Mouse (Mus musculus) heart, adult 2 months (tissue): ENCODE measurements around the gene Nrarp. TPM values are rescaled to one million over a fixed set of nuclear protein-coding genes. Genes with fewer than 3 reads are reported as not detected.

Experiments
- DNase-seq, 2 experiments: peaks; one replicate each; pipeline ENCODE4 v3.0.0; 2021
- H3K27ac ChIP-seq: fragments of 200-600 bp; 2 replicates; pipeline ENCODE4 v1.8.1; 2022
- H3K27me3 ChIP-seq: fragments of 200-500 bp; 2 replicates; pipeline ENCODE4 v1.6.1; 2012; ENCODE audit warnings: mild to moderate bottlenecking, low read length, inconsistent platforms, mixed read lengths; ENCODE audit not compliant: control insufficient read depth, insufficient read depth
- H3K36me3 ChIP-seq: fragments of 200-500 bp; 2 replicates; pipeline ENCODE4 v1.6.1; 2012; ENCODE audit warnings: low read length, inconsistent platforms; ENCODE audit not compliant: control insufficient read depth, insufficient read depth
- H3K4me1 ChIP-seq: fragments of 200-500 bp; 2 replicates; pipeline ENCODE4 v1.6.1; 2011; ENCODE audit warnings: low read length; ENCODE audit not compliant: control insufficient read depth, insufficient read depth
- H3K4me3 ChIP-seq: fragments of 200-600 bp; 2 replicates; pipeline ENCODE4 v1.8.1; 2022
- H3K79me2 ChIP-seq: fragments of 200-500 bp; replicated peaks from 2 replicates; pipeline ENCODE4 v1.6.1; 2012; ENCODE audit warnings: mild to moderate bottlenecking, inconsistent platforms, low read length, moderate library complexity, mixed read lengths; ENCODE audit not compliant: control insufficient read depth, insufficient read depth
- H3K9ac ChIP-seq: fragments of 200-500 bp; 2 replicates; pipeline ENCODE4 v1.6.1; 2012; ENCODE audit warnings: low read depth, mild to moderate bottlenecking, control low read depth, inconsistent platforms, low read length, mixed read lengths
- CTCF ChIP-seq: fragments of 200-600 bp; IDR thresholded peaks from 2 replicates; pipeline ENCODE4 v1.8.1; 2022; ENCODE audit warnings: antibody characterized with exemption, mild to moderate bottlenecking, moderate library complexity
- EP300 ChIP-seq: fragments of 200-500 bp; IDR thresholded peaks from 2 replicates; pipeline ENCODE4 v1.6.1; 2011; ENCODE audit warnings: low read depth, low read length, control low read depth; ENCODE audit not compliant: insufficient read depth
- POLR2A ChIP-seq: fragments of 200-500 bp; IDR thresholded peaks from 2 replicates; pipeline ENCODE4 v1.6.1; 2011; ENCODE audit warnings: mild to moderate bottlenecking, low read depth, low read length, control low read depth; ENCODE audit not compliant: insufficient read depth
- WGBS: fragments of 180-500 bp; shearing (Covaris S2); methylation state at CpG from one replicate; pipeline ENCODE4 v1.1.7; 2018; 5-methylcytosine and 5-hydroxymethylcytosine counted together
- intact Hi-C: fragments of 180-260 bp; cut with DNase I; formaldehyde crosslinking; loops from one replicate; pipeline ENCODE4 v1.15.1; 2025
- polyA plus RNA-seq: library from polyadenylated mRNA; depleted of rRNA; stranded (reverse); fragments of >200 nt; gene quantifications from 2 replicates; pipeline ENCODE4 v1.2.3, GENCODE M21; 2012
- total RNA-seq, 2 experiments: library from RNA; stranded (reverse); gene quantifications; 2 replicates each; pipeline ENCODE4 v1.2.3; 2021

The Nrarp gene
- total and polyA plus RNA-seq, 3 experiments = 6.2 to 11.2 (median 7.4) TPM

DNA sequence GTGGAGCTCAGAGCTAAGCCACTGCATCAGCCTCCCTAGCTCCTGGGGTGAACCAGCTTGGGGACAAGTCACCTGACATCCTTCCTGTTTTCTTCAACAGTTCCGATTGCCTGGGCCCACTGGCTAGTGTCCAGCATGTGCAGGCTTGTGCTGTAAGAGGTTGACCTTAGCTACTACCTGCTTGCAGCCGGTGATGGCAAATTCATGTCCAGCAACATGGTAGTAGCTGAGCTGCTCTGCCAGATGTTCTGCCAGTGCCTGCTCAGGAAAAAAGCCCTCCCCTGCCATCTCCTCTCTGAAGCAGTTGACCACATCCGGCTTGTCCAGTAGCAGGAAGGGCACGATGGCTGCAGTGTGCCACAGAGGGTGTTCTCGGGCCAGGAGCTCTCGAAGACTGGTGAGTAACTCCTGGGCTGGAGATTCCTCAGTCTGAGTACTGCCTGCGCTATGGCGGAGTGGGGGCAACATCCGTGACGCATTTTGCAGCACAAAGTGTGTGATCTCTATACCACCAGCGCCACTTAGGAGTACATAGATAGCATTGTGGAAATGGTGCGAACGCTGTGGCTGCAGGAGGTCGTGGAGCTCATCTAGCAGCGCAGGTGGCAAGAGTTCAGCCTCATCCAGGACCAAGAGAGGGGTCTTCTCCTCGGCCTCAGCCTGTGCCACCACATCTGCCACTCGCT lies 14.1 kb downstream of the Nrarp start:
- H3K27me3 ChIP-seq = no peaks in the 10 kb centered on the region
- peaks cover 20% of the 10 kb centered on the region for H3K4me1 ChIP-seq
- peak overlapping the region; percentile 95 for H3K27ac ChIP-seq
- peak overlapping the region; percentile 51 for H3K9ac ChIP-seq
- H3K4me3 ChIP-seq = peak overlapping the region; percentile 52
- WGBS = 61% methylated on average over 17 of the region's 17 CpGs
- DNase-seq = peak in 1 of 2 experiments; percentile 50
- H3K36me3 ChIP-seq = no peaks in the 10 kb centered on the region
- no peaks in the 10 kb centered on the region for H3K79me2 ChIP-seq
- TF ChIP-seq POLR2A = no peak
- no peak for TF ChIP-seq EP300
- TF ChIP-seq CTCF = no peak
- intact Hi-C loops = loop anchor here (2.0 kb wide), 1 partner anchor 72 kb away; no protein-coding TSS in a partner anchor

DNA sequence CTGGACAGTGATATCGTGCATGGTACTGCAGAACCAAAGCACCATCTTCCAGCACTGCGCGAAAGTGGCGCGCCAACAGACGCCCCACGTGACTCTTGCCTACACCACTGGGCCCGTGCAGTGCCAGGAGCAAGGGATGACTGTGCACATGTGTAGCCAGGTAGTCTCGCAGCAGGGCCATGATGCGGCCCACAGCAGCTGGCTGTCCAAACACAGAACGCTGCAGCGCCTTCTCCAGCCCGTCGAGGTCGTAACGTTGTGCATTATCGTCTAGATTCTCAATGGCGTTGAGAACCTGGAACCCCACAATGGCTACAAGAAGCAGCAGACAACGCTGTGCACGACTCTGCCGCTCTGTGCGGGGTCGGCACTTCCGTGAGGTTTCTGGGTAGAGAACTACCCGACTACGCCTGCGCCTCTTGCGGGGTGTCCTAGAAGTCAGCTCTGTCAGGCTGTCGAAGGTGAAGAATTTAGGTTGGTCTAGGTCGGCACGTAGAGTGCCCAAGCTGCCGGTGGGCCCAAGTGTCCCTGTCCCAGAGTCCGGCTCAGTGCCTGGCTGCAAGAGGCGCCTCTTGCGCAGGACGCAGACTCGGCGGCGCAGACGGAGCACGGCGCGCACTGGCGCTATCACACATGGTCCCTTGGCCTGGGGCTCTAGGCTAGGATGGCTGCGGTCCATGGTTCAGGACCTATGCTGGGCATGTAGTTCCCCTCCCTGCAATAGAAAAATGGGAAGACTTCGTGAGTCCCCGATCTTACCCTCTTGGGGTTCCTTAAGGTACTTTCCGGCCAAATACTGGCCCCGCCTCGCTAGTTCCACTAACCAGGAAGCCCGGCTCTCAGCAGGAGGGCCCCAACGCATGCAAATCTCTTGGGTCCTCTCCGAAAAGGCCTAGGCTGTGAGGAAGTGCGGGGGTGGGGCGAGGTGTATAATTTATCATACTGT lies 14.9 kb downstream of the Nrarp start:
- peak overlapping the region; percentile 51 for H3K9ac ChIP-seq
- H3K36me3 ChIP-seq = no peaks in the 10 kb centered on the region

GRCm38 (mm10) chr2:25196172-25196954 lies 15.8 kb downstream of the Nrarp start, which contains the start of gene Tor4a:
TSS of gene Tor4a (minus strand) at chr2:25196886.
- TF ChIP-seq EP300 (peak; percentile 88), CTCF (no peak), POLR2A (peak; percentile 87)
- no peaks in the 10 kb centered on the region for H3K79me2 ChIP-seq
- WGBS = 18% methylated on average over 8 of the region's 8 CpGs
- H3K4me1 ChIP-seq = peaks cover 20% of the 10 kb centered on the region
- peak within 1 kb of the TSS; percentile 51 for H3K9ac ChIP-seq
- intact Hi-C loops = loop anchor here (1.0 kb wide), 2 partner anchors 16 to 29 kb away; partner anchors contain the start of gene Nrarp
- H3K27ac ChIP-seq = peak within 1 kb of the TSS; percentile 95
- DNase-seq = peak; percentile 85 to 93
- H3K36me3 ChIP-seq = no peaks in the 10 kb centered on the region
- H3K27me3 ChIP-seq = no peaks in the 10 kb centered on the region
- peak within 1 kb of the TSS; percentile 52 for H3K4me3 ChIP-seq

More for the DNA sequence above, 14.9 kb downstream of the Nrarp start:
- H3K4me1 ChIP-seq = peaks cover 20% of the 10 kb centered on the region
- H3K27ac ChIP-seq = peak overlapping the region; percentile 95
- intact Hi-C loops = loop anchor here (1.0 to 2.0 kb wide), 3 partner anchors 15 to 71 kb away; partner anchors contain the start of gene Nrarp
- TF ChIP-seq CTCF (no peak), POLR2A (no peak), EP300 (no peak)
- DNase-seq = peak; percentile 76 to 88
- H3K27me3 ChIP-seq = no peaks in the 10 kb centered on the region
- no peaks in the 10 kb centered on the region for H3K79me2 ChIP-seq
- H3K4me3 ChIP-seq = peak overlapping the region; percentile 52
- 16% methylated on average over 55 of the region's 55 CpGs for WGBS

DNA sequence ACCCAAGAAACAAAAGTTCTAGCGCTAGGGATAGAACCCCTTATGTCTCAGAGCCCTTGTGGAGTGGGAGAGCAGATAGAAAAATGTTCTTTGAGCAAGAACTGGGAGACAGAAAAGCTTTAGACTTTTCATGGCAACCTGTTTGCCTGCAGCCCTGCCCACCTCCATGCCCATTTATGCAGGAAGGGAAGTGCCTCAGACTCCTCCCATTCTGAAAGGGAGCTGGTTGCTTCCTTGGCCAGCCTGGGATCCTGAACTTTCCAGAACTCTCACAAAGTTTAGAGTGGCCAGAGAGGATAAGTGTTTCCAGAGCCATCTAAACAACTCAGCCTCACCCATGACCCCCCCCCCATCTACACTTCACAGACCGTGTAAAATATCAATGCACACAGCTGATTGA lies 16.6 kb downstream of the Nrarp start:
- H3K27ac ChIP-seq = peak overlapping the region; percentile 95
- TF ChIP-seq CTCF (no peak), POLR2A (no peak), EP300 (no peak)
- DNase-seq = peak in 1 of 2 experiments; percentile 41
- WGBS = 25% methylated on average over 2 of the region's 2 CpGs
- intact Hi-C loops = no loop called here
- H3K36me3 ChIP-seq = no peaks in the 10 kb centered on the region
- H3K27me3 ChIP-seq = no peaks in the 10 kb centered on the region
- H3K4me3 ChIP-seq = peak overlapping the region; percentile 30
- H3K9ac ChIP-seq = no peak overlapping the region
- no peaks in the 10 kb centered on the region for H3K79me2 ChIP-seq
- H3K4me1 ChIP-seq = peaks cover 20% of the 10 kb centered on the region

- Histone ChIP-seq H3K4me3 (no peak overlapping the region), H3K27ac (peak overlapping the region; percentile 95), H3K36me3 (no peaks in the 10 kb centered on the region), H3K79me2 (no peaks in the 10 kb centered on the region), H3K9ac (no peak overlapping the region), H3K4me1 (peaks cover 20% of the 10 kb centered on the region), H3K27me3 (no peaks in the 10 kb centered on the region)
- TF ChIP-seq CTCF = no peak
- no peak for TF ChIP-seq EP300
- TF ChIP-seq POLR2A = no peak
- no peak for DNase-seq
- intact Hi-C loops = no loop called here
Observed at GRCm38 (mm10) chr2:25197946-25198345, 17.4 kb downstream of the Nrarp start.
